ENCODE assay signal across 8 mouse cellular contexts in genomic region chr14:55681160-55682117, GRCm38 (mm10). TPM values are rescaled to one million over a fixed set of nuclear protein-coding genes. Genes with fewer than 3 reads are reported as not detected.
DNase-seq lines count a peak whose midpoint lies in the region; ATAC-seq and TF ChIP-seq lines count a peak whose summit lies in the region.

Gene Tinf2, minus strand, starts transcription at chr14:55681820.

- H3K27ac ChIP-seq in bone marrow macrophage, adult 2 months (ENCODE audit: insufficient read depth, low read depth, low read length) = peak within 1 kb of the TSS; percentile 61
- H3K27ac ChIP-seq in embryonic fibroblast, embryonic 13.5 days (ENCODE audit: insufficient read depth, low read length) = peak within 1 kb of the TSS; percentile 27; the same call in 1 of the 2 replicates
- H3K27ac ChIP-seq in kidney, embryonic 14.5 days (ENCODE audit: low read depth, low read length) = peak within 1 kb of the TSS; percentile 90; the same call in 1 of the 2 replicates
- peak within 1 kb of the TSS; percentile 91 for H3K27ac ChIP-seq in limb, embryonic 15.5 days

- peak within 1 kb of the TSS; percentile 77 for H3K4me2 ChIP-seq in kidney, embryonic 14.5 days (replicated peaks; ENCODE audit: low read depth, low read length)
- peak within 1 kb of the TSS; percentile 82 for H3K4me2 ChIP-seq in limb, embryonic 15.5 days

- peak within 1 kb of the TSS; percentile 87 for H3K4me3 ChIP-seq in bone marrow macrophage, adult 2 months (ENCODE audit: insufficient read depth, low read length)
- peak within 1 kb of the TSS; percentile 79 for H3K4me3 ChIP-seq in embryonic fibroblast, embryonic 13.5 days (ENCODE audit: insufficient read depth, low read length)
- peak within 1 kb of the TSS; percentile 82 for H3K4me3 ChIP-seq in kidney, embryonic 14.5 days (ENCODE audit: low read length)
- peak within 1 kb of the TSS; percentile 71 for H3K4me3 ChIP-seq in limb, embryonic 15.5 days

- WGBS in kidney, embryonic 14.5 days = under 1% methylated on average over 66 of the region's 66 CpGs
- under 1% methylated on average over 66 of the region's 66 CpGs for WGBS in limb, embryonic 15.5 days

- peak within 1 kb of the TSS; percentile 72 for H3K9ac ChIP-seq in kidney, embryonic 14.5 days (ENCODE audit: low read depth, low read length)
- H3K9ac ChIP-seq in limb, embryonic 15.5 days = peak within 1 kb of the TSS; percentile 60

- peaks cover 42% of the 10 kb centered on the region for H3K36me3 ChIP-seq in kidney, embryonic 14.5 days (ENCODE audit: control insufficient read depth, insufficient read depth, low read length)
- peaks cover 42% of the 10 kb centered on the region for H3K36me3 ChIP-seq in limb, embryonic 15.5 days

- peak; percentile 98 for TF ChIP-seq CTCF in bone marrow macrophage, adult 2 months (IDR thresholded peaks at IDR 0.05; ENCODE audit: low read depth, low read length)
- TF ChIP-seq CTCF in embryonic fibroblast, embryonic 13.5 days (IDR thresholded peaks at IDR 0.05; ENCODE audit: borderline replicate concordance, insufficient read depth, low read length) = no peak

- H3K9me3 ChIP-seq in kidney, embryonic 14.5 days (ENCODE audit: control insufficient read depth, low read length) = no peaks in the 10 kb centered on the region
- no peaks in the 10 kb centered on the region for H3K9me3 ChIP-seq in limb, embryonic 15.5 days

- H3K27me3 ChIP-seq in kidney, embryonic 14.5 days (ENCODE audit: control insufficient read depth, insufficient read depth, low read length) = no peaks in the 10 kb centered on the region
- no peaks in the 10 kb centered on the region for H3K27me3 ChIP-seq in limb, embryonic 15.5 days

- ATAC-seq in kidney, embryonic 14.5 days (ENCODE audit: low FRiP score, low TSS enrichment) = peak; percentile 97
- peak; percentile 95 for ATAC-seq in limb, embryonic 15.5 days (ENCODE audit: insufficient number of reproducible peaks, low FRiP score, low TSS enrichment, low read depth)

- TF ChIP-seq POLR2A in bone marrow macrophage, adult 2 months (IDR thresholded peaks at IDR 0.05; ENCODE audit: borderline replicate concordance, low read depth, low read length) = no peak
- no peak; the same call in none of the 2 replicates for TF ChIP-seq POLR2A in embryonic fibroblast, embryonic 13.5 days (IDR thresholded peaks at IDR 0.05; ENCODE audit: low read depth, low read length)

- peak; percentile 99 for DNase-seq in A20 (ENCODE audit: low read depth, low spot score)
- peak; percentile 93 for DNase-seq in heart, adult 9 months (ENCODE audit: low spot score in 2 of 2)
- peak; percentile 84 to 94 for DNase-seq in monocyte, adult 2 months (ENCODE audit: low read depth in 1 of 2, low spot score in 2 of 2)
- peak; percentile 91 to 92 for DNase-seq in spleen, postnatal 36 days (ENCODE audit: low spot score in 2 of 2)

- H3K4me1 ChIP-seq in bone marrow macrophage, adult 2 months (ENCODE audit: control insufficient read depth, insufficient read depth, low read length) = peaks cover 32% of the 10 kb centered on the region
- H3K4me1 ChIP-seq in embryonic fibroblast, embryonic 13.5 days (ENCODE audit: control insufficient read depth, insufficient read depth, low read length) = no peaks in the 10 kb centered on the region; the same call in 1 of the 2 replicates
- 0 out of 2 replicates have a peak, but pooled peaks cover 8% of the 10 kb centered on the region for H3K4me1 ChIP-seq in kidney, embryonic 14.5 days (ENCODE audit: control insufficient read depth, insufficient read depth, low read length)
- peaks cover 10% of the 10 kb centered on the region; the same call in 1 of the 2 replicates for H3K4me1 ChIP-seq in limb, embryonic 15.5 days

RNA-seq across cellular contexts. Expression of gene Tinf2, which starts in this region (rescaled TPM):
- polyA plus RNA-seq in bone marrow macrophage, adult 2 months (2012; ENCODE audit: insufficient read depth, insufficient read length, missing spikeins) = 18.0 and 19.5 TPM in 2 replicates
- 19.7 and 20.8 TPM in 2 replicates for polyA plus RNA-seq in embryonic fibroblast, embryonic 13.5 days (2011; ENCODE audit: insufficient read length, low read depth, missing spikeins)
- 40.3 and 50.1 TPM in 2 replicates for polyA plus RNA-seq in kidney, embryonic 14.5 days (2014; fragmentation: Nextera tagmentation; extraction: Ambion mirVana)
- polyA plus RNA-seq in limb, embryonic 15.5 days (2015; fragmentation: Nextera tagmentation; extraction: Ambion mirVana) = 31.5 and 33.3 TPM in 2 replicates

Comparison
In these comparisons a context has a peak if more than half of its experiments do, and no peak if none do; other contexts are left out.
1. Peak in every context shown above with its lines: DNase-seq, ATAC-seq, H3K4me3 ChIP-seq and H3K27ac ChIP-seq.
2. H3K27ac ChIP-seq: peak in every context shown above with its lines; median percentile 91 in limb, embryonic 15.5 days; 90 in kidney, embryonic 14.5 days; 61 in bone marrow macrophage, adult 2 months; 27 in embryonic fibroblast, embryonic 13.5 days.